Comparison of ENCODE assay signal across 14 mouse cellular contexts in the genomic region with DNA sequence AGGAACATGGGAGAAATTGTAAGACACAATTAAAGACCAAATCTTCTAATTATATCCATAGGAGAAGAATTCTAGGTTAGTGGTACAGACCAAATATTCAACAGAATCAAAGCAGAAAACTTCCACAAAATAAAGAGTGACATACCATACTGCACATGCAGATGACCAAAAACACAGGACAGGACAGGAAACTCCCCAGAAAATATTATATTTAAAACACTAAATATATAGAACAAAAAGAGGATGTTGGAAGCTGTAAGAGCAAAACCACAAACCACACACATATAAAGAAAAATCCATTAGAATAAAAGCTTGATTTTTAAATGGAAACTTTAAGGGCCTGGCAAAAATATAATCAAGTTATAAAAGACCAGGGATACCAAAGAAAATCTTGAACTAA.
"Had no signal": no experiment of that assay in that cellular context is flagged by ENCODE, and none has a peak within 500 bp of the region (broad histone marks: within the 10 kb centered on the region; RNA-seq: fewer than 3 reads in every experiment).

No protein-coding gene starts in this region.

- DNase-seq: lung, adult 18-20 months; lung, postnatal 14 days; lung, postnatal 36 days; retina, postnatal 1 day; right cerebral cortex, adult 18-20 months; right cerebral cortex, postnatal 25 days; right cerebral cortex, postnatal 4 days; spleen, adult 18-20 months; thymus, adult 18-20 months; thymus, postnatal 14 days; thymus, postnatal 36 days had no signal

- ATAC-seq: lung, postnatal 0 days; midbrain, embryonic 13.5 days; midbrain, embryonic 15.5 days had no signal
